Mouse (Mus musculus): Measurements from ENCODE around the gene Wasf2. TPM values are rescaled to one million over a fixed set of nuclear protein-coding genes. Genes with fewer than 3 reads are reported as not detected.

The Wasf2 gene
- polyA plus RNA-seq, 1 experiment from 2014 or later = 132 TPM

DNA sequence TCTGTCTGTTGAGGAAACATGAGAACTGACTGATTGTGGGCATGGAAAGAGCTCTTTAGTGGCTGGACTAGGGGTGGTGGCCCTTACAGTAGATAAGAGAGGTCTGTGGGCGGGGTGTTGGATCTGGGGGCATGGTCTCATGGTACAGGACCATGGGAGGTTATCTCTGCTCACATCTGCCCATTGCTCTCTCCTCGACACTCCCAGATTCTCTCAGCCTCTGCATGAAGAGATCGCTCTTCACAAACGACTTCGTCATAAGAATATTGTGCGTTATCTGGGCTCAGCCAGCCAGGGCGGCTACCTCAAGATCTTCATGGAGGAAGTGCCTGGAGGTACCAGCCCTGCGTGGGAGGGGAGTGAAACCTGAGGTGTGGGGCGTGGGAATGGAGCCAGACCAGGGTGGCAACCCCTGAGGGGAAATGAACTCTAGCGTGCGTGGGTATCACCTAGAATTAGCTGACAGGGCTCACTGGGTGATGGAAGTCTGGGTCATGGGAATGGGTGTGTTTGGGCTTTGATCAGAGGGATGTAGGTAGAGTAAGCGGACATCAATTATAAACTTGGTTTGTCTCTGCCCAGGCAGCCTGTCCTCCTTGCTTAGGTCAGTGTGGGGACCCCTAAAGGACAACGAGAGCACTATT lies 117.6 kb downstream of the Wasf2 start:
- peaks cover 88% of the 10 kb centered on the region for H3K27me3 ChIP-seq
- ATAC-seq (ENCODE audit: low FRiP score, low read depth) = no peak
- no peaks in the 10 kb centered on the region for H3K36me3 ChIP-seq
- H3K4me1 ChIP-seq = peaks cover 24% of the 10 kb centered on the region
- H3K9me3 ChIP-seq = no peaks in the 10 kb centered on the region
- no peak overlapping the region for H3K9ac ChIP-seq
- 74% methylated on average over 13 of the region's 13 CpGs for WGBS
- no peak overlapping the region for H3K4me2 ChIP-seq (replicated peaks)
- H3K27ac ChIP-seq = no peak overlapping the region
- no peak overlapping the region for H3K4me3 ChIP-seq

Small RNA genes lying within 50 kb of the gene (microRNA-seq; reads per million reads assigned to microRNA genes)
- not detected for gene Mir7017

Other genes with a start within 250 kb of the Wasf2 start
- 61.9 and 66.4 TPM in 2 replicates for gene Stx12, start 246.0 kb upstream of the Wasf2 start, polyA plus RNA-seq (2015; fragmentation: Nextera tagmentation; extraction: Ambion mirVana)
- 39.9 and 44.8 TPM in 2 replicates for gene Fam76a, start 207.9 kb upstream of the Wasf2 start, polyA plus RNA-seq (2015; fragmentation: Nextera tagmentation; extraction: Ambion mirVana)
- 0.19 and 0.26 TPM in 2 replicates for gene Fgr, start 156.4 kb upstream of the Wasf2 start, polyA plus RNA-seq (2015; fragmentation: Nextera tagmentation; extraction: Ambion mirVana)
- 11.3 and 11.5 TPM in 2 replicates for gene Ahdc1, start 119.2 kb upstream of the Wasf2 start, polyA plus RNA-seq (2015; fragmentation: Nextera tagmentation; extraction: Ambion mirVana)
- 2.8 and 5.9 TPM in 2 replicates for gene Cd164l2, start 81.6 kb downstream of the Wasf2 start, polyA plus RNA-seq (2015; fragmentation: Nextera tagmentation; extraction: Ambion mirVana)
- gene Gpr3, start 82.0 kb downstream of the Wasf2 start, polyA plus RNA-seq (2015; fragmentation: Nextera tagmentation; extraction: Ambion mirVana) = 0.32 and 0.38 TPM in 2 replicates
- 2.4 and 2.6 TPM in 2 replicates for gene Map3k6, start 110.3 kb downstream of the Wasf2 start, polyA plus RNA-seq (2015; fragmentation: Nextera tagmentation; extraction: Ambion mirVana)
- 5.5 and 5.6 TPM in 2 replicates for gene Sytl1, start 132.6 kb downstream of the Wasf2 start, polyA plus RNA-seq (2015; fragmentation: Nextera tagmentation; extraction: Ambion mirVana)
- gene Tmem222, start 147.3 kb downstream of the Wasf2 start, polyA plus RNA-seq (2015; fragmentation: Nextera tagmentation; extraction: Ambion mirVana) = 84.0 and 86.8 TPM in 2 replicates
- 13.3 and 14.1 TPM in 2 replicates for gene Wdtc1, start 223.0 kb downstream of the Wasf2 start, polyA plus RNA-seq (2015; fragmentation: Nextera tagmentation; extraction: Ambion mirVana)
- gene Slc9a1, start 239.2 kb downstream of the Wasf2 start, polyA plus RNA-seq (2015; fragmentation: Nextera tagmentation; extraction: Ambion mirVana) = 8.1 and 8.8 TPM in 2 replicates

All from limb, embryonic 13.5 days (tissue).